Mouse (Mus musculus) heart, adult 2 months (tissue): Measurements from ENCODE around the gene Mmp7. TPM values are rescaled to one million over a fixed set of nuclear protein-coding genes. Genes with fewer than 3 reads are reported as not detected.

ENCODE experiments used
- DNase-seq, 2 experiments: peaks; one replicate each; pipeline ENCODE4 v3.0.0; 2021
- H3K27ac ChIP-seq: fragments of 200-600 bp; 2 replicates; pipeline ENCODE4 v1.8.1; 2022
- H3K27me3 ChIP-seq: fragments of 200-500 bp; 2 replicates; pipeline ENCODE4 v1.6.1; 2012; ENCODE audit warnings: mild to moderate bottlenecking, low read length, inconsistent platforms, mixed read lengths; ENCODE audit not compliant: control insufficient read depth, insufficient read depth
- H3K36me3 ChIP-seq: fragments of 200-500 bp; 2 replicates; pipeline ENCODE4 v1.6.1; 2012; ENCODE audit warnings: low read length, inconsistent platforms; ENCODE audit not compliant: control insufficient read depth, insufficient read depth
- H3K4me1 ChIP-seq: fragments of 200-500 bp; 2 replicates; pipeline ENCODE4 v1.6.1; 2011; ENCODE audit warnings: low read length; ENCODE audit not compliant: control insufficient read depth, insufficient read depth
- H3K4me3 ChIP-seq: fragments of 200-600 bp; 2 replicates; pipeline ENCODE4 v1.8.1; 2022
- H3K79me2 ChIP-seq: fragments of 200-500 bp; replicated peaks from 2 replicates; pipeline ENCODE4 v1.6.1; 2012; ENCODE audit warnings: mild to moderate bottlenecking, inconsistent platforms, low read length, moderate library complexity, mixed read lengths; ENCODE audit not compliant: control insufficient read depth, insufficient read depth
- H3K9ac ChIP-seq: fragments of 200-500 bp; 2 replicates; pipeline ENCODE4 v1.6.1; 2012; ENCODE audit warnings: low read depth, mild to moderate bottlenecking, control low read depth, inconsistent platforms, low read length, mixed read lengths
- CTCF ChIP-seq: fragments of 200-600 bp; IDR thresholded peaks from 2 replicates; pipeline ENCODE4 v1.8.1; 2022; ENCODE audit warnings: antibody characterized with exemption, mild to moderate bottlenecking, moderate library complexity
- EP300 ChIP-seq: fragments of 200-500 bp; IDR thresholded peaks from 2 replicates; pipeline ENCODE4 v1.6.1; 2011; ENCODE audit warnings: low read depth, low read length, control low read depth; ENCODE audit not compliant: insufficient read depth
- POLR2A ChIP-seq: fragments of 200-500 bp; IDR thresholded peaks from 2 replicates; pipeline ENCODE4 v1.6.1; 2011; ENCODE audit warnings: mild to moderate bottlenecking, low read depth, low read length, control low read depth; ENCODE audit not compliant: insufficient read depth
- WGBS: fragments of 180-500 bp; shearing (Covaris S2); methylation state at CpG from one replicate; pipeline ENCODE4 v1.1.7; 2018; 5-methylcytosine and 5-hydroxymethylcytosine counted together
- intact Hi-C: fragments of 180-260 bp; cut with DNase I; formaldehyde crosslinking; loops from one replicate; pipeline ENCODE4 v1.15.1; 2025
- polyA plus RNA-seq: library from polyadenylated mRNA; depleted of rRNA; stranded (reverse); fragments of >200 nt; gene quantifications from 2 replicates; pipeline ENCODE4 v1.2.3, GENCODE M21; 2012
- total RNA-seq, 2 experiments: library from RNA; stranded (reverse); gene quantifications; 2 replicates each; pipeline ENCODE4 v1.2.3; 2021

Gene Mmp7
- total and polyA plus RNA-seq, 3 experiments, result not detected

DNA sequence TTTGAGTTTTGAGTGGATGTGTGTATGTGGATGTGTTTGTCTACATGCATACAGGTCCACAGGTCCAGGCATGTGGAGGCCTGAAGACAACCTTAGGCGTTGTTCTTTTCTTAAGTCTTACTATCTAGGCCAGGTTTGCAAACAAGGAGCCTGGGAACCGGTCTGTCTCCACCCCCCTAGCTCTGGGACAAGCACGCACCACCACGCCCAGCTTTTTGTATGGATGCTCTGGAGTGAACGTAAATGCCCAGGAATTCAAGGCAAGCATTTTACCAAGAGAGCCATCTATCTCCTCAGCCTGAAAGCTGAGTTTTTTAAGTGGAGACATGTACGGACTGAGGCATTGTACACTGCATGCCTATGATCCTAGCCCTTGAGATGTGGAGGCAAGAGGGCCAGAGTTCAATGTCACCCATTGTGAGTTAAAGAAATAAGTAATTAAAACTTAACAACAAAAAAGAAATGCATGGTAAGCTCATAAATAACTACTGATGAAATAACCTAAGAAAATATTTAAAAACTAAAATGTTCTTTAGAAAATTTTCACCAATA is 32.3 kb upstream of the Mmp7 start:
- H3K27ac ChIP-seq, result no peak overlapping the region
- no peak overlapping the region for H3K9ac ChIP-seq
- H3K4me1 ChIP-seq, result no peaks in the 10 kb centered on the region
- no peaks in the 10 kb centered on the region for H3K79me2 ChIP-seq
- WGBS, result 85% methylated on average over 6 of the region's 6 CpGs
- H3K27me3 ChIP-seq, result no peaks in the 10 kb centered on the region
- intact Hi-C loops, result no loop called here
- DNase-seq, result no peak
- no peak overlapping the region for H3K4me3 ChIP-seq
- no peaks in the 10 kb centered on the region for H3K36me3 ChIP-seq
- TF ChIP-seq CTCF, result no peak

DNA sequence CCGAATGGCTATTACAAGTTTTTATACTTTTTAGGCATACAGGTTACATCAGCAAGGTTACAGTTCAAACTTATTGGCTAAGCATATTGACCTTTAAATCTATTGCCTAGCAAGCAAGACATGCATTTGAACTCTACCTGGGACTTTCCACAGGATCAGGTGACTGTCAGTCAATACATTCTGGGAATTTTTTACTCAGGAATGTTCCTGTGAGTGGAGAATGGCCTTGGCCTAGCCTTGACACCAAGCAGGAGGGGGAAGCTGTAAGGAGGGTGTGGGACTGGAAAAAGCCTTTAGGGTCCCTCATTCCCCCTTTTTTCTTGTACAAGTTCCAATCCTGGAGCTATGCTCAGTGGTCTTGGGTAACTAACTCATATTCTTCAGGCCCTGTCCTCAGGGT is 30.5 kb upstream of the Mmp7 start:
- intact Hi-C loops, result no loop called here
- WGBS, result 96% methylated on average over 1 of the region's 1 CpGs

DNA sequence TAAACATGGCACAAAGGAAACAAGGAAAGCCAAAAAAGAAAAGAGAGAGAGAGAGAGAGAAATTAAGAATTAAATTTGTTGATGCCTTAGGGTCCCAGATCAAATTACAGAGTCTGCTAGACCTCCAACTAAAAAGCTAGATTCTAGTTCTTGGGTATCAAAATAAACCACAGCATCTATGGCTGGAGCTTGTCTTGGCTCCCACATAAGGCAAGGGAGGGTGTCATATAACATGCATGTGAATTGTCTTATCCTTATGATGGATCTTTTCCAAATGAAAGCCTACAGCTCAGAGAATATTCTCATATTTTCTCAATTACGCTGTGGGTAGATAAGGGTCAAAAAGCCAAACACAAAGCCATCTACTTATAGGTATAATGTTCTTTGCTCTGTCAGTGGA is 22.2 kb upstream of the Mmp7 start:
- H3K4me3 ChIP-seq, result no peak overlapping the region
- no peak for DNase-seq
- no peak for TF ChIP-seq EP300
- TF ChIP-seq CTCF, result no peak
- no peak for TF ChIP-seq POLR2A
- 73% methylated on average over 1 of the region's 1 CpGs for WGBS
- H3K27ac ChIP-seq, result no peak overlapping the region
- H3K27me3 ChIP-seq, result no peaks in the 10 kb centered on the region
- H3K4me1 ChIP-seq, result no peaks in the 10 kb centered on the region
- no peaks in the 10 kb centered on the region for H3K79me2 ChIP-seq
- intact Hi-C loops, result no loop called here
- H3K36me3 ChIP-seq, result no peaks in the 10 kb centered on the region
- H3K9ac ChIP-seq, result no peak overlapping the region

More for the DNA sequence above, 30.5 kb upstream of the Mmp7 start:
- TF ChIP-seq POLR2A, result no peak
- no peak for TF ChIP-seq EP300
- TF ChIP-seq CTCF, result no peak
- H3K4me3 ChIP-seq, result no peak overlapping the region
- no peaks in the 10 kb centered on the region for H3K27me3 ChIP-seq
- no peaks in the 10 kb centered on the region for H3K79me2 ChIP-seq
- H3K9ac ChIP-seq, result no peak overlapping the region
- no peaks in the 10 kb centered on the region for H3K36me3 ChIP-seq
- H3K27ac ChIP-seq, result no peak overlapping the region
- DNase-seq, result no peak
- no peaks in the 10 kb centered on the region for H3K4me1 ChIP-seq

DNA sequence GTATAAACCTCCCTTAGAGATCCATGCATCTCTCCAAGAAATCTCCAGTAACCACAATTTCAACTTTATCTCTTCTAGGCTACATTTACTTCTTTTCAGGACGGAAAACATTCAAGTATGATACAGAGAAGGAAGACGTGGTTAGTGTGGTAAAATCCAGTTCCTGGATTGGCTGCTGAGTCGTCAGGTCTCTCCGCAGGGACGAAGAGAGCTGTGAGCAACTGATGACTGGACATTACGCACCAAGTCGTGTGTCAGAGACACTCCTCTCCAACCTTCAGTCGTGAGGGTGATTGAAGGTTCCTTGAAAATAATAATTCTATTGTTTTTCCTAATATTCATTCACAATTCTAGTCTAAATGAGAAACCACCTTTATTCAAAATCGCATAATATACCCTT is 18.9 kb upstream of the Mmp7 start:
- Histone ChIP-seq H3K79me2 (no peaks in the 10 kb centered on the region), H3K9ac (no peak overlapping the region), H3K27me3 (no peaks in the 10 kb centered on the region), H3K4me3 (no peak overlapping the region), H3K27ac (no peak overlapping the region), H3K36me3 (no peaks in the 10 kb centered on the region), H3K4me1 (no peaks in the 10 kb centered on the region)
- TF ChIP-seq CTCF (no peak), EP300 (no peak), POLR2A (no peak)
- intact Hi-C loops, result no loop called here
- WGBS, result 69% methylated on average over 9 of the region's 9 CpGs
- DNase-seq, result no peak

DNA sequence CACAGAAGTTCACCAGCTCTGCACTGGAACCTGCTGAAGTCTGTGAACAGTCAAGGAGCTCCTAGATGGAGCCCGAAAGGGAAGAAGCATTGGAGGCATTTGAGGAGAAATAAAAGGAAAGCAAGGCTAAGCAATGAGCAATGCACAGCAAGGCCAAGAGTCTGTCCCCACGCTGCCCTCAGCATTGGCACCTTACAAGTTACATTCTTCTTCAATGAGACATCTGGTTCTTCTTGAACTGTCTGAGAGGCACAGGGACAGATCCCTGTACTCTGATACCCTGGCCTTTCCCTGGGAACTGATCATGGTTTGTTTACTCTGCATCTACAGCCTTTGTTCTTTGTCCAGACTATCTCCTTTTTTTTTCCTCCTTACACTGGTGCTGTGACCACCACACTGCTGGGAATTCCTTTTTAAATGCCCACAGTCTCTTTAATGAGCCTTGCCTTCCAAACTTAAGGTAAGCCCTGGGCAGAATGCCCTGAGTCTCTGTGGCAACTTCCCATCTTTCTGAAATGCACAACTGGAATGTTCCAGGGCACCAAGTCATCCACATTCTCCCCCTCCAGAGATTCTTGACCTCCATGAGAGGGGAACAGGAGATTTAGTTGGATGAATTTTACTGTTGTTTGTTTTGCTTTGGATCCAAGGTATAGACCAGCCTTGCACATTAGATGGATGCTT is 13.6 kb upstream of the Mmp7 start:
- TF ChIP-seq POLR2A (no peak), EP300 (no peak), CTCF (no peak)
- Histone ChIP-seq H3K27me3 (no peaks in the 10 kb centered on the region), H3K4me1 (no peaks in the 10 kb centered on the region), H3K27ac (no peak overlapping the region), H3K4me3 (no peak overlapping the region), H3K9ac (no peak overlapping the region), H3K36me3 (no peaks in the 10 kb centered on the region), H3K79me2 (no peaks in the 10 kb centered on the region)
- WGBS, result 56% methylated on average over 2 of the region's 2 CpGs
- no peak for DNase-seq
- intact Hi-C loops, result no loop called here

DNA sequence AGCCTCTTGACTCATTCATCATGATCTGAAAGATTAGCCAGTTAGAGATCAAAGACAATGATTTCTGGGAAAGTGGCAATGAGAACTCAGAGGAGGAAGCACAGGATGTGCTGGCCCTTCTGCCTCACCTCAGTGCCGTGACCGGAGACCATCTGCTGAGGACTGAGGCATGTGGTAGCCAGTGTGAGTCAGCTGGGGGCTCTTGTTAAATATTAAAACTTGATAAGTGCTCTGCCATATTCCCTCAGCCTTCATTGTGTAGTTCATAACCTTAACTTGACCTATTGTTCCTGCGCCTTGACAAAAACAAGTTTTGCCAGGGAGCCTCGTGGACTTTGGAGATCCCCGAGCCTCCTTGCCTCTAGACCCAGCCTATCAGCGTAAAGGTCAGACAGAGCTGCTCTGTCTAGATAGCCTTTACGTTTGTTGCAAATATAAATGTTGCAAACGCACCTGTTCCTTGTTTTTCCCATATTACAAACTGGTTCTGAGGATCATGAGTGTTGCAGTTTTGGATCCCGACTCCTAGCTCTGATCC is 9.7 kb upstream of the Mmp7 start:
- no peak overlapping the region for H3K9ac ChIP-seq
- no peaks in the 10 kb centered on the region for H3K36me3 ChIP-seq
- no peaks in the 10 kb centered on the region for H3K4me1 ChIP-seq
- no peak for TF ChIP-seq POLR2A
- no peak for TF ChIP-seq EP300
- no peak for TF ChIP-seq CTCF
- no peak overlapping the region for H3K4me3 ChIP-seq
- no peaks in the 10 kb centered on the region for H3K79me2 ChIP-seq
- no peaks in the 10 kb centered on the region for H3K27me3 ChIP-seq
- H3K27ac ChIP-seq, result no peak overlapping the region
- intact Hi-C loops, result no loop called here
- 74% methylated on average over 9 of the region's 9 CpGs for WGBS
- no peak for DNase-seq
